Mouse (Mus musculus) T-cell, adult 2 months (primary cell): ENCODE results near the gene Ccdc73.
"Not testable (repeated sequence)": the region's sequence is repeated elsewhere in the genome, so short reads cannot be mapped to it uniquely, and the experiment has no call there.

Experiments used
- DNase-seq: peaks from one replicate; pipeline ENCODE4 v3.0.0; 2022; ENCODE audit warnings: low spot score

Ccdc73 gene

GRCm38 (mm10) chr2:104878794-104879193, 11.2 kb downstream of the Ccdc73 start:
- DNase-seq, result no peak

- no peak for DNase-seq
Observed at GRCm38 (mm10) chr2:104886109-104886508, 18.5 kb downstream of the Ccdc73 start.

GRCm38 (mm10) chr2:104887331-104887730, 19.7 kb downstream of the Ccdc73 start:
- not testable (repeated sequence) for DNase-seq

GRCm38 (mm10) chr2:104887882-104888566, 20.4 kb downstream of the Ccdc73 start:
- peak; percentile 56 for DNase-seq

- no peak for DNase-seq
Observed at GRCm38 (mm10) chr2:104899975-104900374, 32.4 kb downstream of the Ccdc73 start.

GRCm38 (mm10) chr2:104915709-104916108, 48.1 kb downstream of the Ccdc73 start:
- no peak for DNase-seq

GRCm38 (mm10) chr2:104964492-104964891, 96.9 kb downstream of the Ccdc73 start:
- DNase-seq, result no peak

GRCm38 (mm10) chr2:104981712-104982111, 114.1 kb downstream of the Ccdc73 start:
- no peak for DNase-seq

GRCm38 (mm10) chr2:104985796-104986195, 118.2 kb downstream of the Ccdc73 start:
- DNase-seq, result no peak

GRCm38 (mm10) chr2:104988974-104989373, 121.4 kb downstream of the Ccdc73 start:
- no peak for DNase-seq

- DNase-seq, result no peak
Observed at GRCm38 (mm10) chr2:104994436-104994835, 126.8 kb downstream of the Ccdc73 start.

GRCm38 (mm10) chr2:104996201-104996600, 128.6 kb downstream of the Ccdc73 start:
- no peak for DNase-seq

- DNase-seq, result no peak
Observed at GRCm38 (mm10) chr2:105007236-105007635, 139.6 kb downstream of the Ccdc73 start.

GRCm38 (mm10) chr2:105016192-105016966, 148.8 kb downstream of the Ccdc73 start:
- no peak for DNase-seq

GRCm38 (mm10) chr2:105016967-105017287, 149.3 kb downstream of the Ccdc73 start, which contains the start of gene Eif3m:
Gene Eif3m (minus strand): TSS chr2:105017080.
- DNase-seq, result peak; percentile 96

GRCm38 (mm10) chr2:105017802-105018201, 150.2 kb downstream of the Ccdc73 start:
- no peak for DNase-seq

- DNase-seq, result no peak
Observed at GRCm38 (mm10) chr2:105019457-105019856, 151.9 kb downstream of the Ccdc73 start.

GRCm38 (mm10) chr2:105021256-105021655, 153.7 kb downstream of the Ccdc73 start:
- no peak for DNase-seq

- DNase-seq, result peak; percentile 76
Observed at GRCm38 (mm10) chr2:105021836-105022235, 154.2 kb downstream of the Ccdc73 start.

GRCm38 (mm10) chr2:105023031-105023615, 155.5 kb downstream of the Ccdc73 start:
- DNase-seq, result no peak

GRCm38 (mm10) chr2:105023815-105024214, 156.2 kb downstream of the Ccdc73 start:
- DNase-seq, result no peak

- DNase-seq, result not testable (repeated sequence)
Observed at GRCm38 (mm10) chr2:105025610-105026009, 158.0 kb downstream of the Ccdc73 start.
